Mouse (Mus musculus): ENCODE data around the gene Scap. TPM values are rescaled to one million over a fixed set of nuclear protein-coding genes. Genes with fewer than 3 reads are reported as not detected.

The Scap gene
- polyA plus RNA-seq, 1 experiment from 2014 or later: 36.6 TPM

DNA sequence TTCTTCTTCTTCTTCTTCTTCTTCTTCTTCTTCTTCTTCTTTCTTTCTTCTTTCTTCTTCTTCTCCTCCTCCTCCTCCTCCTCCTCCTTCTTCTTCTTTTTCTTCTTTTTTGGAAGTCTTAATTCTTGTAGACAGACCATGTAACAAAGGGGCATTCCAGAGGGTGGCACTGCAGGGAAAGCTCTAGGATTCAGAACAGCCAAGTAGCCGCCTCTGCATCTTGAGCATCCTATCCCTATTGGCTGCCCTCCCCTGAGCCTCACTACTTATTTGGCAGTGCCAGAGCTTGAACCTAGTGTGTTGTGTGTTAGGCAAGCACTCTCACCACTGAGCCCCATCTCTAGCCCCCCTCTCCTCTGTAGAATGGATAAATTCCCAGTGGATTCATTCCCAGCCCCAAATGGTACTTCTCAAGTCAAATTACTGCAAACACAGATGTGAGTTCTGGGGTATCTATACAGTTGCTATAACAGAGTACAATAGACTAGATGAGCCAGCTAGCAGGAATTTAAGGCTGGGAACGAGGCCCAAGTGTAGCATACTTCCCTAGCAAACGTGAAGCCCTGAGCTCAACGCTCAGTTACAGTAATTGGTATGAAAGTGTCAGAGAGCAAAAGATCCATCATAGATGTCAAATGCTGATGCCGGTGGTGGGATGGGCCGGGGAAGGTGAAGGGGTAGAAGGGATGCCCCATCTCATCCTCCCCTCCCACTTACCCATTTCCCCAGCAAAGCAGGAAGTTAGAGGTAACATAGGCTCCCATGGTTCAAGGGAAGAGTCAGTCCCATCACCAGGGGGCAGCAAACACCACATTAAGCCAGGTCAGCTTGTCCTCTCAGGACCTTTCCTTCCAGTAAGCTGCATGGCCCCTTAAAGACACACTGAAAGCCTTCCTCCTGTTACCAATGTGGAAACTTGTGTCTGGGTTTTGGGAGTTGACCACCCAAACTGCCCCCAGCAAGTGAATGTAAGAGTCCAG, 78.1 kb downstream of the Scap start:
- ATAC-seq (ENCODE audit: low read depth): no peak
- peaks cover 15% of the 10 kb centered on the region for H3K4me1 ChIP-seq (ENCODE audit: control insufficient read depth, low read depth, low read length)
- WGBS (ENCODE audit: insufficient replicate concordance): 31% methylated on average over 6 of the region's 6 CpGs
- H3K27me3 ChIP-seq (ENCODE audit: control insufficient read depth, insufficient read depth, low read depth, low read length): no peaks in the 10 kb centered on the region
- H3K9me3 ChIP-seq (replicated peaks; ENCODE audit: control insufficient read depth, low read length): no peaks in the 10 kb centered on the region
- no peak overlapping the region for H3K4me3 ChIP-seq (ENCODE audit: low read depth, low read length)
- H3K27ac ChIP-seq (ENCODE audit: low read length): no peak overlapping the region
- no peak overlapping the region for H3K4me2 ChIP-seq (ENCODE audit: low read depth, low read length)
- no peak overlapping the region for H3K9ac ChIP-seq (ENCODE audit: low read depth, low read length)
- no peaks in the 10 kb centered on the region for H3K36me3 ChIP-seq (ENCODE audit: control insufficient read depth, insufficient read depth)

DNA sequence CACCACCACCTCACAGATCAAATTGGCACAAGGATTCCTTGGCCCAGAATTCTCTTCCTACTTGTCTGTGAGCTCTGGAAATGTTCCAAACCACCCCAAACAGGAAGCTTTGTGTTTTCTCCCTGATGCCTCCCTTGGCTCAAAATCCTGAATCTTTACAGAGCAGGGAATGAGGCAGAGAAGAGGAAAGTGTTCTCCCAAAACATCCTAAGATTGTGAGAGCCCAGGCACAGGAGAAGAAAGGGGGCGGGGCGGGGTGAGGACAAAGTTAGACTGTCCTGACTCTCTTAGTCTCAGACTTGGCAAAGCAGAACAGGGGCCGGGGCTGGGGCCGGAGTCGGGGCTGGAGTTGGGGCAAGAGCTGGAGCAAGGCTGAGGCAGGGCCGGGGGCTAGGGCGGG, 79.8 kb downstream of the Scap start:
- Histone ChIP-seq H3K27me3 (ENCODE audit: control insufficient read depth, insufficient read depth, low read depth, low read length) (no peaks in the 10 kb centered on the region), H3K9me3 (replicated peaks; ENCODE audit: control insufficient read depth, low read length) (no peaks in the 10 kb centered on the region), H3K9ac (ENCODE audit: low read depth, low read length) (no peak overlapping the region), H3K4me2 (ENCODE audit: low read depth, low read length) (no peak overlapping the region), H3K36me3 (ENCODE audit: control insufficient read depth, insufficient read depth) (no peaks in the 10 kb centered on the region), H3K27ac (ENCODE audit: low read length) (no peak overlapping the region), H3K4me1 (ENCODE audit: control insufficient read depth, low read depth, low read length) (peaks cover 7% of the 10 kb centered on the region), H3K4me3 (ENCODE audit: low read depth, low read length) (no peak overlapping the region)
- WGBS (ENCODE audit: insufficient replicate concordance): 71% methylated on average over 7 of the region's 7 CpGs
- ATAC-seq (ENCODE audit: low read depth): no peak

- Histone ChIP-seq H3K4me3 (ENCODE audit: low read depth, low read length) (no peak overlapping the region), H3K27me3 (ENCODE audit: control insufficient read depth, insufficient read depth, low read depth, low read length) (no peaks in the 10 kb centered on the region), H3K27ac (ENCODE audit: low read length) (no peak overlapping the region), H3K4me1 (ENCODE audit: control insufficient read depth, low read depth, low read length) (peaks cover 4% of the 10 kb centered on the region), H3K4me2 (ENCODE audit: low read depth, low read length) (no peak overlapping the region), H3K9me3 (replicated peaks; ENCODE audit: control insufficient read depth, low read length) (no peaks in the 10 kb centered on the region), H3K9ac (ENCODE audit: low read depth, low read length) (no peak overlapping the region), H3K36me3 (ENCODE audit: control insufficient read depth, insufficient read depth) (no peaks in the 10 kb centered on the region)
- WGBS (ENCODE audit: insufficient replicate concordance): 48% methylated on average over 9 of the region's 9 CpGs
- no peak for ATAC-seq (ENCODE audit: low read depth)
These were observed 80.7 kb downstream of the Scap start for GRCm38 (mm10) chr9:110413785-110414184.

GRCm38 (mm10) chr9:110419511-110420112, 86.5 kb downstream of the Scap start, which contains the start of gene Ngp:
Gene Ngp, plus strand, starts transcription at chr9:110419747.
- no peaks in the 10 kb centered on the region for H3K36me3 ChIP-seq (ENCODE audit: control insufficient read depth, insufficient read depth)
- no peak within 1 kb of the TSS for H3K4me2 ChIP-seq (ENCODE audit: low read depth, low read length)
- no peak within 1 kb of the TSS for H3K27ac ChIP-seq (ENCODE audit: low read length)
- peak within 1 kb of the TSS; percentile 11; the same call in 1 of the 2 replicates for H3K4me3 ChIP-seq (ENCODE audit: low read depth, low read length)
- WGBS (ENCODE audit: insufficient replicate concordance): 70% methylated on average over 12 of the region's 12 CpGs
- no peaks in the 10 kb centered on the region for H3K4me1 ChIP-seq (ENCODE audit: control insufficient read depth, low read depth, low read length)
- H3K27me3 ChIP-seq (ENCODE audit: control insufficient read depth, insufficient read depth, low read depth, low read length): no peaks in the 10 kb centered on the region
- no peaks in the 10 kb centered on the region for H3K9me3 ChIP-seq (replicated peaks; ENCODE audit: control insufficient read depth, low read length)
- ATAC-seq (ENCODE audit: low read depth): no peak
- no peak within 1 kb of the TSS for H3K9ac ChIP-seq (ENCODE audit: low read depth, low read length)

GRCm38 (mm10) chr9:110431241-110431640, 98.2 kb downstream of the Scap start:
- Histone ChIP-seq H3K4me1 (ENCODE audit: control insufficient read depth, low read depth, low read length) (no peaks in the 10 kb centered on the region), H3K4me3 (ENCODE audit: low read depth, low read length) (no peak overlapping the region), H3K4me2 (ENCODE audit: low read depth, low read length) (no peak overlapping the region), H3K27ac (ENCODE audit: low read length) (no peak overlapping the region), H3K36me3 (ENCODE audit: control insufficient read depth, insufficient read depth) (0 out of 2 replicates have a peak, but pooled peaks cover 2% of the 10 kb centered on the region), H3K9ac (ENCODE audit: low read depth, low read length) (no peak overlapping the region), H3K27me3 (ENCODE audit: control insufficient read depth, insufficient read depth, low read depth, low read length) (no peaks in the 10 kb centered on the region), H3K9me3 (replicated peaks; ENCODE audit: control insufficient read depth, low read length) (no peaks in the 10 kb centered on the region)
- 66% methylated on average over 8 of the region's 8 CpGs for WGBS (ENCODE audit: insufficient replicate concordance)
- no peak for ATAC-seq (ENCODE audit: low read depth)

DNA sequence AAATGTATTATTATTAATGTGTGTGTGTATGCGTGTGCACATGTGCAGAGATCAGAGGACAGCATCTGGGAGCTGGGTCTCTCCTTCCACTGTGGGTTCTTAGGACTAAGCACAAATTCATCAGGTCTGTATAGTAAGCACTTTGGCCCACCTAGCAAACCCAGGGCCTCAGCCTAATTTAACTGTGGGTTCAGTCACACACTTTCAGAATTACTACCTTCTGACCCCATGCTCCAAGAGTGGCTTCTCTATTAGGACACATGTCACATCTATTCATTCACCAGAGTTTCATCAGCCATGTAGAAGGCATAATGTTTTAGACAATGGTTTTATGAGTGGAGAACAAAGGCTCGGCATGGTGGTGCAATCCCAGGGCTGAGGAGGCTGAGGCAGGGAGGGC, 100.0 kb downstream of the Scap start:
- Histone ChIP-seq H3K9ac (ENCODE audit: low read depth, low read length) (no peak overlapping the region), H3K36me3 (ENCODE audit: control insufficient read depth, insufficient read depth) (0 out of 2 replicates have a peak, but pooled peaks cover 2% of the 10 kb centered on the region), H3K27me3 (ENCODE audit: control insufficient read depth, insufficient read depth, low read depth, low read length) (no peaks in the 10 kb centered on the region), H3K4me3 (ENCODE audit: low read depth, low read length) (no peak overlapping the region), H3K9me3 (replicated peaks; ENCODE audit: control insufficient read depth, low read length) (no peaks in the 10 kb centered on the region), H3K27ac (ENCODE audit: low read length) (no peak overlapping the region), H3K4me1 (ENCODE audit: control insufficient read depth, low read depth, low read length) (no peaks in the 10 kb centered on the region), H3K4me2 (ENCODE audit: low read depth, low read length) (no peak overlapping the region)
- ATAC-seq (ENCODE audit: low read depth): no peak
- WGBS (ENCODE audit: insufficient replicate concordance): 67% methylated on average over 2 of the region's 2 CpGs

Other genes starting within 250 kb of the Scap start
- gene Smarcc1, start 215.6 kb upstream of the Scap start, polyA plus RNA-seq (2015; fragmentation: Nextera tagmentation; extraction: Ambion mirVana): 24.1 and 25.7 TPM in 2 replicates
- 31.2 and 32.3 TPM in 2 replicates for gene Dhx30, start 215.5 kb upstream of the Scap start, polyA plus RNA-seq (2015; fragmentation: Nextera tagmentation; extraction: Ambion mirVana)
- 0.18 and 0.22 TPM in 2 replicates for gene Cspg5, start 89.5 kb upstream of the Scap start, polyA plus RNA-seq (2015; fragmentation: Nextera tagmentation; extraction: Ambion mirVana)
- gene Elp6, start 28.1 kb upstream of the Scap start, polyA plus RNA-seq (2015; fragmentation: Nextera tagmentation; extraction: Ambion mirVana): 6.0 and 6.1 TPM in 2 replicates
- 3.7 and 4.2 TPM in 2 replicates for gene Ptpn23, start 74.9 kb downstream of the Scap start, polyA plus RNA-seq (2015; fragmentation: Nextera tagmentation; extraction: Ambion mirVana)
- 551 and 721 TPM in 2 replicates for gene Ngp, start 86.5 kb downstream of the Scap start, polyA plus RNA-seq (2015; fragmentation: Nextera tagmentation; extraction: Ambion mirVana)
- 2.1 and 2.5 TPM in 2 replicates for gene Klhl18, start 143.4 kb downstream of the Scap start, polyA plus RNA-seq (2015; fragmentation: Nextera tagmentation; extraction: Ambion mirVana)
- gene Kif9, start 143.7 kb downstream of the Scap start, polyA plus RNA-seq (2015; fragmentation: Nextera tagmentation; extraction: Ambion mirVana): 0.18 and 0.21 TPM in 2 replicates
- gene Setd2, start 199.3 kb downstream of the Scap start, polyA plus RNA-seq (2015; fragmentation: Nextera tagmentation; extraction: Ambion mirVana): 9.5 and 10.0 TPM in 2 replicates